In the genomic region with DNA sequence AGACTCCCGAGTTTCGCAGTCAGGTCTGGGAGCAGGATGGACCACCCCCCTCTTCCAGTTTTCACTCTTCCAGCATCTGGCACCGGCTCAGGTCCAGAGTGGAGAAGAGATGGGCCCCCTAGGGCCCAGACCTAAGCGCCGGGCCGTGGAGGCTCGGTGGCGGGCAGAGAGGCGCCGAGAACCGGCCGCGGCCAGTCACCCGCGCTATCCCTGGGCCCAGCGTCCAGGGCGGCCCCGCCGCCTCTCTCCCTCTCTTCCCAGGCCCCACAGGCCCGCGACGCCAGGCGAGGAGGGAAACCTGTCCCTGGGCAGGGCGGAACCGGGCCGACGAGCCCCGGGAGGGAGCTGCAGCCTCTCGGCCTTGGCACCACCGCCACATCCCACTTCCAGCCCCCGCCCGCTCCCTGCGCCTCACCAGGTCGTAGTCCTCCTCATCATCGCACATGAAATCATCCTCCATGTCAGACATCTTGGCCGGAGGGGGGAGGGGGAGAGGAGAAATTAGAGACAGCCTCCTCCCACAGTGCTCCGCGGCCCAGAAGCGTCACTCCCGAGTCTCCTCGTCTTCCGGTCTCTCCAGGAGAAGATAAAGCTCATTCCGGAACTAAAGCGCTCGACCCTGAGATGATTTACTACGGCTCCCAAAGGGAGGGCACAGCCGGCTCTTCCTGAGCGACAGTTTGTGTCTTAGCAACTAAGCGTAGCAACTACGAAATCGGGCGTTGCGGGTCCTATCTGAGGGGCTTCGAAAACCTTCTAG, we compare ENCODE assay signal across 1 mouse cellular context.
TF ChIP-seq lines count a peak whose summit lies in the region.

A gene (plus strand): TSS at position 589 of the 760 bp plus-strand sequence.
A gene (minus strand): TSS at position 619 of the 760 bp plus-strand sequence.

TF ChIP-seq in CH12.LX, 34 proteins besides CTCF, POLR2A, EP300 and RAD21 (continued from another document):
- TF ChIP-seq MAZ (IDR thresholded peaks at IDR 0.05; ENCODE audit: low read depth, low read length) (peak; percentile 88; the same call in 1 of the 2 replicates), ZC3H11A (IDR thresholded peaks at IDR 0.05; ENCODE audit: low read depth, low read length) (no peak), ZNF384 (IDR thresholded peaks at IDR 0.05; ENCODE audit: low read depth, low read length) (no peak), ETS1 (conservative IDR thresholded peaks at IDR 0.05; ENCODE audit: low read depth, low read length) (0 out of 2 replicates have a peak, but pooled peaks have one; percentile 26), SIN3A (IDR thresholded peaks at IDR 0.05; ENCODE audit: low read length) (peak; percentile 99), SMC3 (IDR thresholded peaks at IDR 0.05; ENCODE audit: low read depth, low read length) (no peak), USF2 (conservative IDR thresholded peaks at IDR 0.05; ENCODE audit: low read depth, low read length) (no peak), MEF2A (IDR thresholded peaks at IDR 0.05; ENCODE audit: borderline replicate concordance, low read depth, low read length) (peak; percentile 88), KAT2A (IDR thresholded peaks at IDR 0.05; ENCODE audit: insufficient replicate concordance, low read length) (peak; percentile 83; the same call in 1 of the 2 replicates), MAX (IDR thresholded peaks at IDR 0.05; ENCODE audit: low read length) (no peak; the same call in 1 of the 2 replicates), ZMIZ1 (IDR thresholded peaks at IDR 0.05; ENCODE audit: low read depth, low read length) (no peak), CHD1 (IDR thresholded peaks at IDR 0.05; ENCODE audit: low read depth, low read length) (no peak), MAFK (IDR thresholded peaks at IDR 0.05; ENCODE audit: insufficient replicate concordance, low read length) (no peak), MYC (IDR thresholded peaks at IDR 0.05; ENCODE audit: low read depth, low read length) (0 out of 2 replicates have a peak, but pooled peaks have one; percentile 32), TCF12 (IDR thresholded peaks at IDR 0.05; ENCODE audit: low read depth, low read length) (peak; percentile 84), IRF4 (IDR thresholded peaks at IDR 0.05; ENCODE audit: low read depth, low read length) (peak; percentile 89), CHD2 (IDR thresholded peaks at IDR 0.05; ENCODE audit: low read length) (peak; percentile 88), NELFE (IDR thresholded peaks at IDR 0.05; ENCODE audit: low read depth, low read length) (peak; percentile 79), POLR2AphosphoS2 (IDR thresholded peaks at IDR 0.05; ENCODE audit: low read depth, low read length) (no peak), HCFC1 (IDR thresholded peaks at IDR 0.05; ENCODE audit: low read depth, low read length) (peak; percentile 95), BHLHE40 (IDR thresholded peaks at IDR 0.05; ENCODE audit: low read depth, low read length) (no peak), PAX5 (IDR thresholded peaks at IDR 0.05; ENCODE audit: low read length) (no peak), NRF1 (IDR thresholded peaks at IDR 0.05; ENCODE audit: low read depth, low read length) (peak; percentile 49), MXI1 (IDR thresholded peaks at IDR 0.05; ENCODE audit: low read depth, low read length) (peak; percentile 91), UBTF (IDR thresholded peaks at IDR 0.05; ENCODE audit: low read depth, low read length) (peak; percentile 24; the same call in 1 of the 2 replicates), JUND (conservative IDR thresholded peaks at IDR 0.05; ENCODE audit: low read depth, low read length) (peak; percentile 37; the same call in 1 of the 2 replicates), ZKSCAN1 (IDR thresholded peaks at IDR 0.05; ENCODE audit: borderline replicate concordance, low read depth, low read length) (no peak)
